Comparison of ENCODE assay signal across 11 mouse cellular contexts in genomic region chr6:88828206-88829009, GRCm38 (mm10). TPM values are rescaled to one million over a fixed set of nuclear protein-coding genes. Genes with fewer than 3 reads are reported as not detected.
"Had no signal": no experiment of that assay in that cellular context is flagged by ENCODE, and none has a peak within 500 bp of the region (broad histone marks: within the 10 kb centered on the region; RNA-seq: fewer than 3 reads in every experiment).

No protein-coding gene starts in this region.

- H3K9me3 ChIP-seq: intestine, embryonic 15.5 days; limb, embryonic 12.5 days; lung, embryonic 15.5 days; midbrain, embryonic 15.5 days; neural tube, embryonic 12.5 days had no signal

- H3K27me3 ChIP-seq: intestine, embryonic 15.5 days; lung, embryonic 15.5 days; midbrain, embryonic 15.5 days; neural tube, embryonic 12.5 days had no signal

- H3K36me3 ChIP-seq: intestine, embryonic 15.5 days; limb, embryonic 12.5 days; lung, embryonic 15.5 days; midbrain, embryonic 15.5 days; neural tube, embryonic 12.5 days had no signal

- H3K4me2 ChIP-seq: intestine, embryonic 15.5 days; limb, embryonic 12.5 days; lung, embryonic 15.5 days; midbrain, embryonic 15.5 days; neural tube, embryonic 12.5 days had no signal

- H3K4me3 ChIP-seq: intestine, embryonic 15.5 days; limb, embryonic 12.5 days; lung, embryonic 15.5 days; midbrain, embryonic 15.5 days; neural tube, embryonic 12.5 days had no signal

- H3K9ac ChIP-seq: intestine, embryonic 15.5 days; limb, embryonic 12.5 days; lung, embryonic 15.5 days; midbrain, embryonic 15.5 days; neural tube, embryonic 12.5 days had no signal

- ATAC-seq: intestine, embryonic 15.5 days; midbrain, embryonic 15.5 days had no signal

- H3K27ac ChIP-seq: intestine, embryonic 15.5 days; limb, embryonic 12.5 days; lung, embryonic 15.5 days; midbrain, embryonic 15.5 days; neural tube, embryonic 12.5 days had no signal

- DNase-seq: kidney, adult 18-20 months; kidney, postnatal 10 days; kidney, postnatal 4 days; right cerebral cortex, postnatal 4 days; spleen, adult 18-20 months had no signal

RNA-seq across cellular contexts. Expression of gene Podxl2, which starts 46.4 kb away (rescaled TPM):
- total RNA-seq: monocyte, adult 5-6 weeks had no signal
